Mouse (Mus musculus): ENCODE results near the gene 1700001O22Rik. TPM values are rescaled to one million over a fixed set of nuclear protein-coding genes. Genes with fewer than 3 reads are reported as not detected.

Gene 1700001O22Rik
- polyA plus RNA-seq (2014; fragmentation: Nextera tagmentation; extraction: Ambion mirVana) = 1.9 and 2.5 TPM in 2 replicates

DNA sequence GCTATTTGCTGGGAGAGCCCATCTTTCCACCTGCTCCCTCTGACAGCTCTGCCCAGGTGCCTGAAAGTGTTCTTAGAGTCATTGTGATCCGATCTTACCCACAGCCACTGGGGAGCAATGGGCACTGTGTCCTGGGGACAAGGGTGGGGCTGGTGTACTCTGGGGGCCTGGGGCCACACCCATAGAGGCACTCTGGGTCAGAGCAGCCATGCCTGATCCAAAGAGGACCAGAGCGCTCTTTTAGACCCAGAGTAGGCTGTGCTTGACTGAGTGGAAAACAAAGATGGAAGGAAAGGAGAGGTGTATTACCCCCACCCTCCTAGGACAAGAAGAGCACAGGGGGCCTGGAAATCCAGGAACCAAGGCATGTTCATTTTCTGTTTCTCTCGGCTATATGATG, at the start of gene 1700001O22Rik:
TSS of gene 1700001O22Rik (minus strand) at position 58 of the 400 bp plus-strand sequence.
- Histone ChIP-seq H3K9ac (ENCODE audit: low read depth, low read length) (no peak within 1 kb of the TSS), H3K4me2 (ENCODE audit: low read depth, low read length) (no peak within 1 kb of the TSS), H3K4me3 (ENCODE audit: low read depth, low read length) (no peak within 1 kb of the TSS), H3K36me3 (ENCODE audit: control insufficient read depth, insufficient read depth, low read length) (no peaks in the 10 kb centered on the region), H3K27ac (replicated peaks; ENCODE audit: low read depth, low read length) (no peak within 1 kb of the TSS), H3K9me3 (ENCODE audit: control insufficient read depth, low read length) (no peaks in the 10 kb centered on the region), H3K27me3 (replicated peaks; ENCODE audit: control insufficient read depth, insufficient read depth, low read length) (peaks cover 14% of the 10 kb centered on the region), H3K4me1 (ENCODE audit: control insufficient read depth, insufficient read depth, low read length) (peaks cover 7% of the 10 kb centered on the region)
- no peak for DNase-seq (ENCODE audit: low spot score)
- ATAC-seq (ENCODE audit: low read depth) = no peak
- 85% methylated on average over 3 of the region's 3 CpGs for WGBS

DNA sequence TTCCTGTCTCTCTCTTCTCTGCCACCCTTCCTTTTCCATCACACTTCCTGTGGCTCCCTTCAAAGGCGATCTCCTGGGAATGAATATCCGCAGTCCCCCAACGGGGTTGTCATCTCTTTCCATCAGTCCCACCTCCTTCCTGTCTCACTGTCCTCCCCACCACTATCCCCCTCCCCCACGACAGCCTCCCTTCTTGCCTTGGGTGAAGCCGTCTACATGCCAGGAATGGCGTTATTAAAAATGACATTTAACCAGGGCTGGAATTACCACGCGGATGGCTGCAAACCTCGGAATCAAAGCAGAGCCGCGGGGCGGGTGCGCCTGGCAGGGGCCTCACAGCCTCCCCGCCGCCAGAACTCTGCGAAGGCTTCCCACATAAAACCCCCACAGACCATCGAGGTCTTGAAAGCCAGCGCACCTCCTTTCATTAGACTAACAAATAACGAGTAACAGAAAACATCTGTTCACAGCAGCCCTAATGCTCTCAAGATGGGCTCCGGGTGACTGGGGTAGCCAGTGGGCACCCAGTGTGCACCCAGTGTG, 49.4 kb upstream of the 1700001O22Rik start:
- WGBS = 16% methylated on average over 20 of the region's 20 CpGs
- peaks cover 62% of the 10 kb centered on the region for H3K4me1 ChIP-seq (ENCODE audit: control insufficient read depth, insufficient read depth, low read length)
- no peaks in the 10 kb centered on the region for H3K27me3 ChIP-seq (replicated peaks; ENCODE audit: control insufficient read depth, insufficient read depth, low read length)
- H3K4me2 ChIP-seq (ENCODE audit: low read depth, low read length) = peak overlapping the region; percentile 30
- H3K36me3 ChIP-seq (ENCODE audit: control insufficient read depth, insufficient read depth, low read length) = no peaks in the 10 kb centered on the region
- no peak overlapping the region for H3K4me3 ChIP-seq (ENCODE audit: low read depth, low read length)
- DNase-seq (ENCODE audit: low spot score) = peak; percentile 86
- peak; percentile 58 for ATAC-seq (ENCODE audit: low read depth)
- peak overlapping the region; percentile 87 for H3K27ac ChIP-seq (replicated peaks; ENCODE audit: low read depth, low read length)
- no peak overlapping the region for H3K9ac ChIP-seq (ENCODE audit: low read depth, low read length)
- H3K9me3 ChIP-seq (ENCODE audit: control insufficient read depth, low read length) = no peaks in the 10 kb centered on the region

DNA sequence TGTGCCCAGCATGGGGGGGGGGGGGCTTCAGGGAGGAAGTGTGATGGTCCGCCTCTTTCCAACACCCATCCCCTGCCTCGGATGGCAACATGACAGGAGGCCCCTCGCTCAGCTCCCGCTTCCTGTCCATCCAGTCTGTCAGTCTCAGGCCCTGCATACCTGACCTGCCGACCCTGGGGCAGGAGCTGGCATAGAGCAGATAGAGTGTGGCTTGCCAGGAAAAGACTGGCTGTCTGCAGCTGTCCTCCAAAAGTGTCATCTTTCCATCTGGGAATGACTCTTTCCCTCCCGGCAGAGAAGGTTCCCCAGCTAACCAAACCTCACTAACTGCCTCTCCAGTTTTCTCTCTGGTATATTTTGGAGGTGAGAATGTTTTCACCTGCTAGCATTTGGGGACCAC, 47.1 kb upstream of the 1700001O22Rik start:
- Histone ChIP-seq H3K27ac (replicated peaks; ENCODE audit: low read depth, low read length) (no peak overlapping the region), H3K4me1 (ENCODE audit: control insufficient read depth, insufficient read depth, low read length) (peaks cover 58% of the 10 kb centered on the region), H3K4me3 (ENCODE audit: low read depth, low read length) (no peak overlapping the region)

DNA sequence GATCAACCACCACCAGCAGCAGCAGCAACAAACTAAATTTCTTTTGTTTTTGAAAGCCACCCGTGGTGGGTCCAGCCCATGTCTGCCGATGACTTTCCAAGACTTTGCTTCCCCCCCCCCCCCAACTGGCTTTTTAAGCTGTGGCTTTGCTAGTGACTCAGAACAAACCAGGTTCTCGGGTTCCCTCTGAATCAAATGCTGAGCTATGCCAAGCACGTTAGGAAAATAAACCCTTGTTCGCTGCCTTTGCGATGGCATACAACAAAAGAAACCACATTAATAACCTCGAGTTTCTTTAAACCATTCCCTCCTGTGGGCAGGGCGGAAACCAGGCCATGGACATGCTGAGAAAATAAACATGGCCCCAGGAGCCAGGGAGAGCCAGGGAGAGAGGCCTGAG, 44.7 kb upstream of the 1700001O22Rik start:
- H3K4me2 ChIP-seq (ENCODE audit: low read depth, low read length) = peak overlapping the region; percentile 76
- peaks cover 47% of the 10 kb centered on the region for H3K4me1 ChIP-seq (ENCODE audit: control insufficient read depth, insufficient read depth, low read length)
- H3K27ac ChIP-seq (replicated peaks; ENCODE audit: low read depth, low read length) = peak overlapping the region; percentile 66
- no peaks in the 10 kb centered on the region for H3K9me3 ChIP-seq (ENCODE audit: control insufficient read depth, low read length)
- no peaks in the 10 kb centered on the region for H3K36me3 ChIP-seq (ENCODE audit: control insufficient read depth, insufficient read depth, low read length)
- H3K27me3 ChIP-seq (replicated peaks; ENCODE audit: control insufficient read depth, insufficient read depth, low read length) = no peaks in the 10 kb centered on the region; the same call in none of the 2 replicates
- peak; percentile 67 for DNase-seq (ENCODE audit: low spot score)
- peak overlapping the region; percentile 78; the same call in 1 of the 2 replicates for H3K4me3 ChIP-seq (ENCODE audit: low read depth, low read length)
- no peak for ATAC-seq (ENCODE audit: low read depth)
- 28% methylated on average over 8 of the region's 8 CpGs for WGBS
- H3K9ac ChIP-seq (ENCODE audit: low read depth, low read length) = no peak overlapping the region

More for the DNA sequence above, 47.1 kb upstream of the 1700001O22Rik start:
- H3K9ac ChIP-seq (ENCODE audit: low read depth, low read length) = no peak overlapping the region
- no peaks in the 10 kb centered on the region for H3K9me3 ChIP-seq (ENCODE audit: control insufficient read depth, low read length)
- peak overlapping the region; percentile 8; the same call in 1 of the 2 replicates for H3K4me2 ChIP-seq (ENCODE audit: low read depth, low read length)
- ATAC-seq (ENCODE audit: low read depth) (no peak), DNase-seq (ENCODE audit: low spot score) (no peak)
- H3K27me3 ChIP-seq (replicated peaks; ENCODE audit: control insufficient read depth, insufficient read depth, low read length) = no peaks in the 10 kb centered on the region
- H3K36me3 ChIP-seq (ENCODE audit: control insufficient read depth, insufficient read depth, low read length) = no peaks in the 10 kb centered on the region
- WGBS = 14% methylated on average over 6 of the region's 6 CpGs

DNA sequence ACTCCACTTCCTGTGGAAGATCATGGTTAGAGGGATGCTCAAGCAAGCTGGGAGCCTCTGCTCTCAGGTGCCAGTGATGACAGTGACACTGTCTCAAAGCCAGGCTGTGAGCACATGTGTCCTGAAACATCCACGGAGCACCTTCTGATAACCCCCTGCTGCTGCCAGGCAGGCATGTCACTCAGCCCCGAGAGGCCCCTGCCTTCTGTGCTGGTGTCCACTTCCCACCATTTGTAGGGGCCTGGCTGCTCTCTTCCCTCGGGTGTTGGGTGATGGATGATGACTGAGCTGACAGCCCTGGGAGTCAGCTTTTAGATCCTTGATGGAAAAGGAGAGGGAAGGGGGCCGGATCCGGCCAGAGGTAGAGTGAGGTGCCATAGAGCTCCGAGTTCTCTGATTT, 43.3 kb upstream of the 1700001O22Rik start:
- Histone ChIP-seq H3K27me3 (replicated peaks; ENCODE audit: control insufficient read depth, insufficient read depth, low read length) (no peaks in the 10 kb centered on the region; the same call in none of the 2 replicates), H3K27ac (replicated peaks; ENCODE audit: low read depth, low read length) (peak overlapping the region; percentile 29; the same call in 1 of the 2 replicates)
- WGBS = 16% methylated on average over 6 of the region's 6 CpGs

DNA sequence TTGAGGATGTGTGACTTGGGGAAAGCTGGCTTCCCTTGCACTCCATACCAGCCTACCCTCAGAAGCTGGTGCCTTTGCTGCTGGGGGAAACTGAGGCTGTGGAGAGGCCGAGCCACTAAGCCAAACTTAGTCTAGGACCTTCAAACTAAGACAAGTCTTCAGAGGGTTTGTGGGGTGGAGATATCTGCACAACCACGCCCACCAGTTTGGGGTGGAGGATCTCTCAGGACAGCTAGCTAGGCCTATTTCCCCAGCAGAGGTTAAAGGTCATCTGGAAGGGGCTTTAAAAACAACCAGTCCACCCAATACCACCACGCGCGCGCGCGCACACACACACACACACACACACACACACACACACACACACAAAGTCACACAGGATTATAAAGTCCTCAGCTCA, 42.8 kb upstream of the 1700001O22Rik start:
- H3K9ac ChIP-seq (ENCODE audit: low read depth, low read length) = peak overlapping the region; percentile 92
- H3K4me2 ChIP-seq (ENCODE audit: low read depth, low read length) = peak overlapping the region; percentile 76
- H3K27me3 ChIP-seq (replicated peaks; ENCODE audit: control insufficient read depth, insufficient read depth, low read length) = no peaks in the 10 kb centered on the region; the same call in none of the 2 replicates
- no peak for ATAC-seq (ENCODE audit: low read depth)
- peak overlapping the region; percentile 90; the same call in 1 of the 2 replicates for H3K27ac ChIP-seq (replicated peaks; ENCODE audit: low read depth, low read length)
- H3K4me3 ChIP-seq (ENCODE audit: low read depth, low read length) = peak overlapping the region; percentile 78
- no peaks in the 10 kb centered on the region for H3K9me3 ChIP-seq (ENCODE audit: control insufficient read depth, low read length)
- H3K4me1 ChIP-seq (ENCODE audit: control insufficient read depth, insufficient read depth, low read length) = peaks cover 33% of the 10 kb centered on the region
- 44% methylated on average over 8 of the region's 8 CpGs for WGBS
- no peaks in the 10 kb centered on the region for H3K36me3 ChIP-seq (ENCODE audit: control insufficient read depth, insufficient read depth, low read length)
- DNase-seq (ENCODE audit: low spot score) = no peak

More for the DNA sequence above, 43.3 kb upstream of the 1700001O22Rik start:
- Histone ChIP-seq H3K4me2 (ENCODE audit: low read depth, low read length) (peak overlapping the region; percentile 76), H3K9ac (ENCODE audit: low read depth, low read length) (peak overlapping the region; percentile 92), H3K4me3 (ENCODE audit: low read depth, low read length) (peak overlapping the region; percentile 78), H3K36me3 (ENCODE audit: control insufficient read depth, insufficient read depth, low read length) (no peaks in the 10 kb centered on the region), H3K9me3 (ENCODE audit: control insufficient read depth, low read length) (no peaks in the 10 kb centered on the region), H3K4me1 (ENCODE audit: control insufficient read depth, insufficient read depth, low read length) (peaks cover 38% of the 10 kb centered on the region)
- ATAC-seq (ENCODE audit: low read depth) (no peak), DNase-seq (ENCODE audit: low spot score) (no peak)

DNA sequence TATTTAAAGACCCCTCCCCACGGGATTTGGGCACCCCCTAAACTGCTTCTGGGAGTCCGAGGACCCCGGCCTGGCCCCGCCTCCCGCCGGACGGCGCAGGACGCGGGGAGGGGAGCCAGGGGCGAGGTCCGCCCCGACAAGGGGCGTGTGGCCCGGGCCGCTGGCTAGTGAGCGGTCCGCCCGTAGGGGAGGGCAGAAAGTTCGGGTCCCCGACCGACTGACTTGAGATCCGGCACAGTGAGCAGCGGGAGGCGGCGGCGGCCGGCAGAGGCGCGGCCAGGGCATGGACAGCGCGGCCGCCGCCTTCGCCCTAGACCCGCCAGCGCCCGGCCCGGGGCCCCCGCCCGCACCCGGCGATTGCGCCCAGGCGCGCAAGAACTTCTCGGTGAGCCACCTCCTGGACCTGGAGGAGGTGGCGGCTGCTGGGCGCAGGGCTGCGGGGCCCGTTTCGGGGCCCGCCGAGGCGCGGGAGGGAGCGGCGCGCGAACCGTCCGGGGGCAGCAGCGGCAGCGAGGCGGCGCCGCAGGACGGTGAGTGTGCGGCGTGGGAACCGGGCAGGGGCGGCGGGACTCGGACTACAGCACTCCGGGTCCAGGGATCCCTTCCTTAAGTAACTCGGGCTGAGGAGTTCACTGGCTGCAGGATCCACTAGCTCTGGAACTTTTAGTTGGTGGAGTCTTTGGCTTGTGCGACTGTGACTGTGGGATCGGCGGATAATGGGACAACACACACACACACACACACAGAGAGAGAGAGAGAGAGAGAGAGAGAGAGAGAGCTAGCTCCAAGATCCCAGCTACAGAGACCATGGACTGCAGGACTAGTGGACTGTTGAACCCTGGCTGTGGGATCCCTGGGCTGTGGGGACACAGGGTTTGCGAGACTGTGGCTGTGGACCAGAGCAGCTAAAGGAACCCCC, 42.0 kb upstream of the 1700001O22Rik start:
- DNase-seq (ENCODE audit: low spot score) = no peak
- 3% methylated on average over 27 of the region's 80 CpGs for WGBS
- H3K27ac ChIP-seq (replicated peaks; ENCODE audit: low read depth, low read length) = peak overlapping the region; percentile 90
- H3K4me1 ChIP-seq (ENCODE audit: control insufficient read depth, insufficient read depth, low read length) = peaks cover 25% of the 10 kb centered on the region
- ATAC-seq (ENCODE audit: low read depth) = peak; percentile 48
- H3K9me3 ChIP-seq (ENCODE audit: control insufficient read depth, low read length) = no peaks in the 10 kb centered on the region
- peak overlapping the region; percentile 76 for H3K4me2 ChIP-seq (ENCODE audit: low read depth, low read length)
- no peaks in the 10 kb centered on the region; the same call in none of the 2 replicates for H3K27me3 ChIP-seq (replicated peaks; ENCODE audit: control insufficient read depth, insufficient read depth, low read length)
- H3K36me3 ChIP-seq (ENCODE audit: control insufficient read depth, insufficient read depth, low read length) = no peaks in the 10 kb centered on the region
- peak overlapping the region; percentile 92 for H3K9ac ChIP-seq (ENCODE audit: low read depth, low read length)
- peak overlapping the region; percentile 78 for H3K4me3 ChIP-seq (ENCODE audit: low read depth, low read length)

DNA sequence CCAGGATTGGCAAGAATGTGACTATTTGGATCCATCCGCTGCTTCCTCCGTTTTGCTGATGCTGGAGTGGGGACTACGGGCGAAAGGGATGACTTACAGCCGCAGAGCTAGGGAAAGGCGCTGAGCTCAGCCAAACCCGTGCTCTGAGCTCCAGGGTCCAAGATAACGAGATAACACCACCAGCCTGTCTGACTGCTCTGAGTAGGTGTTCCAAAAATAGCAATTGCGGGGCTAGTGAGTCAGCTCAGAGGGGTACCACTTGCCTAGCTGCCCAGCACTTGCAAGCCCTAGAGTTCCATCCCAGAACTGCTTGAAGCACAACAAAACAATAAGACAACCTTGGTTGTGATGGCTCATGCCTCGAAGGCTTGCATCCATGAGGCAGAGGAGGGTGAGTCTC, 39.2 kb upstream of the 1700001O22Rik start:
- no peaks in the 10 kb centered on the region for H3K9me3 ChIP-seq (ENCODE audit: control insufficient read depth, low read length)
- H3K36me3 ChIP-seq (ENCODE audit: control insufficient read depth, insufficient read depth, low read length) = no peaks in the 10 kb centered on the region
- DNase-seq (ENCODE audit: low spot score) (no peak), ATAC-seq (ENCODE audit: low read depth) (no peak)
- H3K9ac ChIP-seq (ENCODE audit: low read depth, low read length) = no peak overlapping the region
- no peaks in the 10 kb centered on the region; the same call in none of the 2 replicates for H3K27me3 ChIP-seq (replicated peaks; ENCODE audit: control insufficient read depth, insufficient read depth, low read length)
- H3K4me2 ChIP-seq (ENCODE audit: low read depth, low read length) = no peak overlapping the region
- peaks cover 13% of the 10 kb centered on the region for H3K4me1 ChIP-seq (ENCODE audit: control insufficient read depth, insufficient read depth, low read length)
- H3K27ac ChIP-seq (replicated peaks; ENCODE audit: low read depth, low read length) = no peak overlapping the region
- H3K4me3 ChIP-seq (ENCODE audit: low read depth, low read length) = no peak overlapping the region
- WGBS = 39% methylated on average over 10 of the region's 10 CpGs

Data from embryonic facial prominence, embryonic 14.5 days (tissue).